Mouse (Mus musculus): ENCODE measurements around the gene Npdc1. TPM values are rescaled to one million over a fixed set of nuclear protein-coding genes. Genes with fewer than 3 reads are reported as not detected.

Npdc1 gene
- polyA plus RNA-seq, 1 experiment = 114 TPM

DNA sequence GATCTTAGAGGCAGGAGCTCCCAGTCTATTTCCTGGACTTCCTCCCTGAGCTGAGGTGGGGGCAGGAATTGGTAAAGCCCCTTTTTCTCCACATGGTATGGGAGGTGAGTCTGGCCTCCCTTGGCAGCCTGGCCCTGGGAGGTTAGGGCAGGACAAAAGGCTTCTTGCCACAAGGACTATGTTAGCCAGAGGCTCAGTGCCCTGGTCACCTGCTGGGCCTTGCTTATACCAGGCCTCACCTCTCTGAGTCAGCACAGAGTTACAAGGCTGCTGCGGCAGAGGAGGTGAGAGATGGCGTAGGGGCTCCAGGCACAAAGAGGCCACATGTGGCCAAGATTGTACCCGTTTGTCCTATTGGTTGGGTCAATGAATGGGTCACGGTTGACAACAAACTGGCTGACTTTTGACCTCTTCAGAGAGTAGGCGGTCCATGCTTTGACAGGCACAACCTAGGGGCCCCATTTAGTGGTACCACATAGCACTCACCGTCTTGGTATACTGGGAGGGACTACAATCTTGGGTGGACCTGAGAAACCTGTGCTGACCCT is 32.2 kb downstream of the Npdc1 start:
- Histone ChIP-seq H3K79me2 (ENCODE audit: control insufficient read depth, insufficient read depth) (no peaks in the 10 kb centered on the region), H3K36me3 (ENCODE audit: control insufficient read depth, insufficient read depth) (no peaks in the 10 kb centered on the region), H3K4me3 (no peak overlapping the region), H3K4me2 (ENCODE audit: low read depth) (no peak overlapping the region), H3K27me3 (ENCODE audit: control insufficient read depth, insufficient read depth, insufficient read length) (peaks cover 5% of the 10 kb centered on the region), H3ac (ENCODE audit: control insufficient read depth, insufficient read length) (no peak overlapping the region)
- TF ChIP-seq MAX (IDR thresholded peaks at IDR 0.05; ENCODE audit: low read depth) (no peak), REST (IDR thresholded peaks at IDR 0.05; ENCODE audit: insufficient read depth, insufficient read length) (no peak), TCF3 (IDR thresholded peaks at IDR 0.05; ENCODE audit: insufficient read length, low read depth) (no peak), SRF (IDR thresholded peaks at IDR 0.05; ENCODE audit: control insufficient read depth, insufficient read length, low read depth) (no peak), MYOG (IDR thresholded peaks at IDR 0.05; ENCODE audit: control insufficient read depth in 1 of 3, insufficient read depth in 1 of 3, insufficient read length in 2 of 3, low read depth in 2 of 3) (no peak), MYOD1 (IDR thresholded peaks at IDR 0.05; ENCODE audit: control insufficient read depth in 1 of 3, insufficient read length in 2 of 3, low read depth in 2 of 3) (no peak), POLR2AphosphoS2 (IDR thresholded peaks at IDR 0.05; ENCODE audit: insufficient read length, low read depth) (no peak)

GRCm38 (mm10) chr2:25432326-25433098 is 33.4 kb downstream of the Npdc1 start:
- Histone ChIP-seq H3K4me3 (no peak overlapping the region), H3K4me2 (ENCODE audit: low read depth) (no peak overlapping the region), H3ac (ENCODE audit: control insufficient read depth, insufficient read length) (no peak overlapping the region), H3K36me3 (ENCODE audit: control insufficient read depth, insufficient read depth) (no peaks in the 10 kb centered on the region), H3K27me3 (ENCODE audit: control insufficient read depth, insufficient read depth, insufficient read length) (peaks cover 5% of the 10 kb centered on the region), H3K79me2 (ENCODE audit: control insufficient read depth, insufficient read depth) (no peaks in the 10 kb centered on the region)
- TF ChIP-seq E2F4 (IDR thresholded peaks at IDR 0.05; ENCODE audit: insufficient read depth) (no peak), TCF3 (IDR thresholded peaks at IDR 0.05; ENCODE audit: insufficient read length, low read depth) (no peak), POLR2A (IDR thresholded peaks at IDR 0.05; ENCODE audit: insufficient read length, low read depth) (no peak), MYOG (IDR thresholded peaks at IDR 0.05; ENCODE audit: control insufficient read depth in 1 of 3, insufficient read depth in 1 of 3, insufficient read length in 2 of 3, low read depth in 2 of 3) (peak in 2 of 3 experiments; percentile 25 to 67), MYOD1 (IDR thresholded peaks at IDR 0.05; ENCODE audit: control insufficient read depth in 1 of 3, insufficient read length in 2 of 3, low read depth in 2 of 3) (peak in 1 of 3 experiments; percentile 51), USF1 (IDR thresholded peaks at IDR 0.05; ENCODE audit: low read depth) (no peak), SRF (IDR thresholded peaks at IDR 0.05; ENCODE audit: control insufficient read depth, insufficient read length, low read depth) (no peak), CEBPB (IDR thresholded peaks at IDR 0.05; ENCODE audit: insufficient read depth, poor library complexity, severe bottlenecking) (no peak)

DNA sequence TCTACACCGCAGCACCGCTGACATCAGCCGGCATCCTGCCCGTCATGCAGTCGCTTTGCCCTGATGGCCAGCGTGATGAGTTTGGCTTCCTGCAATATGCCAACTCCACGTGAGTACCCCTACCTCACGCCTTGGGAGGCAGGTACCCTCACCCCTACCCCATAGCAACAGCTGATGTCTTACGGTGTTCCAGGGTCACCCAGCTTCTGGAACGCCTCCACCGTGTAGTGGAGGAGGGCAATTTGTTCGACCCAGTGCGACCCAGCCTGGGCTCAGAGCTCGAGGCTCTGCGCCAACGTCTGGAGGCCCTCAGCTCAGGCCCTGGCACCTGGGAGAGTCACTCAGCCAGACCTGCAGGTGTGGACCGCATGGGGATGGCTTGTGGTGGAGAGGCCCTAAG is 34.0 kb downstream of the Npdc1 start:
- peaks cover 5% of the 10 kb centered on the region for H3K27me3 ChIP-seq (ENCODE audit: control insufficient read depth, insufficient read depth, insufficient read length)
- TF ChIP-seq MYOG (IDR thresholded peaks at IDR 0.05; ENCODE audit: control insufficient read depth in 1 of 3, insufficient read depth in 1 of 3, insufficient read length in 2 of 3, low read depth in 2 of 3) (no peak), MYOD1 (IDR thresholded peaks at IDR 0.05; ENCODE audit: control insufficient read depth in 1 of 3, insufficient read length in 2 of 3, low read depth in 2 of 3) (no peak), POLR2AphosphoS2 (IDR thresholded peaks at IDR 0.05; ENCODE audit: insufficient read length, low read depth) (no peak), USF1 (IDR thresholded peaks at IDR 0.05; ENCODE audit: low read depth) (no peak), CEBPB (IDR thresholded peaks at IDR 0.05; ENCODE audit: insufficient read depth, poor library complexity, severe bottlenecking) (no peak), MAX (IDR thresholded peaks at IDR 0.05; ENCODE audit: low read depth) (no peak), TCF3 (IDR thresholded peaks at IDR 0.05; ENCODE audit: insufficient read length, low read depth) (no peak), E2F4 (IDR thresholded peaks at IDR 0.05; ENCODE audit: insufficient read depth) (no peak)
- no peaks in the 10 kb centered on the region for H3K36me3 ChIP-seq (ENCODE audit: control insufficient read depth, insufficient read depth)
- H3K79me2 ChIP-seq (ENCODE audit: control insufficient read depth, insufficient read depth) = no peaks in the 10 kb centered on the region
- H3K4me2 ChIP-seq (ENCODE audit: low read depth) = no peak overlapping the region
- H3K4me3 ChIP-seq = no peak overlapping the region
- no peak overlapping the region for H3ac ChIP-seq (ENCODE audit: control insufficient read depth, insufficient read length)

- Histone ChIP-seq H3K36me3 (ENCODE audit: control insufficient read depth, insufficient read depth) (no peaks in the 10 kb centered on the region), H3ac (ENCODE audit: control insufficient read depth, insufficient read length) (no peak overlapping the region), H3K79me2 (ENCODE audit: control insufficient read depth, insufficient read depth) (no peaks in the 10 kb centered on the region), H3K27me3 (ENCODE audit: control insufficient read depth, insufficient read depth, insufficient read length) (peaks cover 5% of the 10 kb centered on the region), H3K4me3 (no peak overlapping the region), H3K4me2 (ENCODE audit: low read depth) (no peak overlapping the region)
- no peak for TF ChIP-seq POLR2AphosphoS2 (IDR thresholded peaks at IDR 0.05; ENCODE audit: insufficient read length, low read depth)
- TF ChIP-seq TCF3 (IDR thresholded peaks at IDR 0.05; ENCODE audit: insufficient read length, low read depth) = no peak
- TF ChIP-seq CEBPB (IDR thresholded peaks at IDR 0.05; ENCODE audit: insufficient read depth, poor library complexity, severe bottlenecking) = no peak
Observed at GRCm38 (mm10) chr2:25434292-25434691, 35.1 kb downstream of the Npdc1 start.

DNA sequence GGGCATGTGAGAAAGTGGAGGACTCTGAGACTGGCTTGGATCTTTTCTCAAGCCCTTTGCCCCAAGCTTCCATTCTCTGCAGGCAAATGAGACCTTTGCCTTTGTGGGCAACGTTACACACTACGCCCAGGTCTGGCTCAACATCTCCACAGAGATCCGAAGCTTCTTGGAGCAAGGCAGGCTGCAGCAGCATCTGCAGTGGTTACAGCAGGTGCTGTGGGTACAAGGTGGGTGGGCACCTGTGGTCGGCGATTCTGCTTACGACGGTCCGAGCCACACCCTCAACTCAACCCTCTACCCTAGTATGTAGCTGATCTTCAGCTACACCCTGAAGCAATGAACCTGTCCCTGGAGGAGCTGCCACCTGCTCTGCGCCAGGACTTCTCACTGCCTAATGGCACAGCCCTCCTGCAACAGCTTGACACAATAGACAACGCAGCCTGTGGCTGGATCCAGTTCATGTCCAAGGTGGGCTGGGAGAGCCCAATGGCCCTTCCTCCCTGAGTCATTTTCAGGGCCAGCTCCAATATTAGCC is 37.2 kb downstream of the Npdc1 start:
- H3K36me3 ChIP-seq (ENCODE audit: control insufficient read depth, insufficient read depth) = no peaks in the 10 kb centered on the region
- H3K4me3 ChIP-seq = no peak overlapping the region
- TF ChIP-seq POLR2AphosphoS2 (IDR thresholded peaks at IDR 0.05; ENCODE audit: insufficient read length, low read depth) (no peak), MYOG (IDR thresholded peaks at IDR 0.05; ENCODE audit: control insufficient read depth in 1 of 3, insufficient read depth in 1 of 3, insufficient read length in 2 of 3, low read depth in 2 of 3) (peak in 1 of 3 experiments; percentile 39), REST (IDR thresholded peaks at IDR 0.05; ENCODE audit: insufficient read depth, insufficient read length) (no peak), MYOD1 (IDR thresholded peaks at IDR 0.05; ENCODE audit: control insufficient read depth in 1 of 3, insufficient read length in 2 of 3, low read depth in 2 of 3) (peak in 1 of 3 experiments; percentile 54), CEBPB (IDR thresholded peaks at IDR 0.05; ENCODE audit: insufficient read depth, poor library complexity, severe bottlenecking) (no peak), MAX (IDR thresholded peaks at IDR 0.05; ENCODE audit: low read depth) (no peak)
- no peak overlapping the region for H3K4me2 ChIP-seq (ENCODE audit: low read depth)
- H3K27me3 ChIP-seq (ENCODE audit: control insufficient read depth, insufficient read depth, insufficient read length) = no peaks in the 10 kb centered on the region
- H3K79me2 ChIP-seq (ENCODE audit: control insufficient read depth, insufficient read depth) = no peaks in the 10 kb centered on the region
- H3ac ChIP-seq (ENCODE audit: control insufficient read depth, insufficient read length) = no peak overlapping the region

All from myocyte (in vitro differentiated cells).